Mouse (Mus musculus) forebrain, embryonic 14.5 days (tissue): Measurements from ENCODE around the gene Nt5c3. TPM values are rescaled to one million over a fixed set of nuclear protein-coding genes. Genes with fewer than 3 reads are reported as not detected.

Experiments used
- ATAC-seq: fragments of 200-750 bp; cut with Nextera tagmentation; 2 replicates; pipeline ENCODE4 v1.8.0; 2017; ENCODE audit warnings: mild to moderate bottlenecking, moderate library complexity
- DNase-seq: peaks from one replicate; pipeline ENCODE4 v3.0.0-alpha.2; 2015; ENCODE audit warnings: low spot score
- H3K27ac ChIP-seq: fragments of 300-500 bp; sonication (generic); 2 replicates; pipeline ENCODE4 v1.5.1; 2014; ENCODE audit warnings: low read depth, mild to moderate bottlenecking, control low read depth, low read length, moderate library complexity
- H3K27me3 ChIP-seq: fragments of 300-500 bp; sonication (generic); replicated peaks from 2 replicates; pipeline ENCODE4 v1.6.1; 2014; ENCODE audit warnings: low read length, control low read depth, mixed read lengths; ENCODE audit not compliant: control insufficient read depth, insufficient read depth
- H3K36me3 ChIP-seq: fragments of 300-500 bp; sonication (generic); 2 replicates; pipeline ENCODE4 v1.6.1; 2014; ENCODE audit warnings: low read length, control low read depth; ENCODE audit not compliant: control insufficient read depth, insufficient read depth
- H3K4me1 ChIP-seq: fragments of 300-500 bp; sonication (generic); 2 replicates; pipeline ENCODE4 v1.6.1; 2014; ENCODE audit warnings: antibody characterized with exemption, low read length, control low read depth; ENCODE audit not compliant: control insufficient read depth, insufficient read depth
- H3K4me2 ChIP-seq: fragments of 300-500 bp; sonication (generic); 2 replicates; pipeline ENCODE4 v1.6.1; 2014; ENCODE audit warnings: mild to moderate bottlenecking, control low read depth, low read length
- H3K4me3 ChIP-seq: fragments of 300-500 bp; sonication (generic); 2 replicates; pipeline ENCODE4 v1.5.1; 2014; ENCODE audit warnings: low read depth, low read length, control low read depth
- H3K9ac ChIP-seq: fragments of 300-500 bp; sonication (generic); 2 replicates; pipeline ENCODE4 v1.6.1; 2014; ENCODE audit warnings: mild to moderate bottlenecking, low read length, control low read depth, moderate library complexity
- H3K9me3 ChIP-seq: fragments of 300-500 bp; sonication (generic); replicated peaks from 2 replicates; pipeline ENCODE4 v1.6.1; 2016; ENCODE audit warnings: low read length, control low read depth, mixed read lengths; ENCODE audit not compliant: control insufficient read depth
- WGBS: fragments of 180-500 bp; shearing (Covaris S2); extraction: QIAGEN DNeasy Blood & Tissue Kit; methylation state at CpG from one replicate; pipeline ENCODE4 v1.1.7; 2014; 5-methylcytosine and 5-hydroxymethylcytosine counted together
- polyA plus RNA-seq: library from polyadenylated mRNA; unstranded; fragments of >200 nt; fragmentation: Nextera tagmentation; extraction: Ambion mirVana; gene quantifications from 2 replicates; pipeline ENCODE4 v1.2.1, GENCODE M21; 2014

Gene Nt5c3
- polyA plus RNA-seq, 1 experiment from 2014 or later = 174 TPM

DNA sequence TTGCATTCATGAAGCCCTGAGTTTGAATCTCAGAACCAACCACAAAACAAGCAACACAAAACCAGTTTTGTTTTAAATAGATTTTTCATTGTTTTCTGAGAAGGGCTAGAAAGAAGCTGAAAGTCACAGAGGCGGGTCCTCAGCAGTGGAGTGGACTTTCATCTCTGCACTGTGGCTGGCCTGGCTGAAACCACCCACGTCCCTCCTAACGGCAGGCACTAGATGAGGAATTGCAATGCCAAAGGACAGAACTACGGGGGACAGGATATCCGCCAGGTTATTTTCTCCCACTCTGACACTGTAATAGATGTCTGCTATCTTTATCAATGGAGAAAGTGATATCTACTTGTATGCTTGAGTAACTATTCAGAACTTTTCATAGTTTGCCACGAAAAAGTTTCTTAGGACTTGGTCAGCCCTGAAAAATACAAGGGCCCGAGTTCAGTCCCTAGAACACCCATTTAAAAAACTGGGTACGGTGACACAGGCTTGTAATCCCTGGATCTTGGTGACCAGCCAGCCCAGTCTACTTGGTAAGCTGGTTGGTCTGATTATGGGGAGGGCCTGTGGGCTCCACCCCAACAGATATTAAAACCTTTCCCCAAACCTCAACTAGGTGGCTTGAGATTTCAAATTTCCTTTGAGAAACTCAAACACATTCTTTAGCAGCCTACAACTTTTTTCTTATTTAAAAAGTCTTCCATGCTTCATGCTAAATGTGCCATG is 17.4 kb downstream of the Nt5c3 start:
- Histone ChIP-seq H3K4me1 (peaks cover 11% of the 10 kb centered on the region; the same call in 1 of the 2 replicates), H3K4me3 (no peak overlapping the region), H3K9ac (no peak overlapping the region), H3K9me3 (no peaks in the 10 kb centered on the region), H3K36me3 (no peaks in the 10 kb centered on the region), H3K27me3 (no peaks in the 10 kb centered on the region), H3K4me2 (no peak overlapping the region), H3K27ac (no peak overlapping the region)
- DNase-seq (no peak), ATAC-seq (no peak)
- WGBS = 87% methylated on average over 8 of the region's 8 CpGs

DNA sequence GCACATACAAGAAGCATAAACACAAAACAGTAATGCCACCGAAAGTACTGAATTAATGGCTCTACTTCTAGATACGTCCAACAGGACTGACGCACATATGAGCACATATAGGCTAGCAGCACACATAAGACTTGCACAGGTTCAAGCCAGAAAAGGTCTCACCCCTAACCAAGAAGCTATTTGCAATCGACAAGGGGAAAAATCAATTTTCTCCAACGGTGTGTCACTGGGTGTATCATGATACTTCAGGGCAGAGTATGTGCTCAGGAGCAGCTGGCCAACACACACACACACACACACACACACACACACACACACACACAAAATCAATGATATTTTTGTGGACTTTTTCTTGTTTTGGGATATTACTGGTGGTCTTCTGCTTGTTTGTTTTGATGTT is 18.2 kb downstream of the Nt5c3 start:
- no peak for ATAC-seq
- Histone ChIP-seq H3K36me3 (no peaks in the 10 kb centered on the region), H3K4me3 (no peak overlapping the region), H3K9ac (no peak overlapping the region), H3K27me3 (no peaks in the 10 kb centered on the region), H3K4me2 (no peak overlapping the region), H3K27ac (no peak overlapping the region), H3K4me1 (peaks cover 11% of the 10 kb centered on the region; the same call in 1 of the 2 replicates), H3K9me3 (no peaks in the 10 kb centered on the region)
- 88% methylated on average over 5 of the region's 5 CpGs for WGBS
- no peak for DNase-seq

DNA sequence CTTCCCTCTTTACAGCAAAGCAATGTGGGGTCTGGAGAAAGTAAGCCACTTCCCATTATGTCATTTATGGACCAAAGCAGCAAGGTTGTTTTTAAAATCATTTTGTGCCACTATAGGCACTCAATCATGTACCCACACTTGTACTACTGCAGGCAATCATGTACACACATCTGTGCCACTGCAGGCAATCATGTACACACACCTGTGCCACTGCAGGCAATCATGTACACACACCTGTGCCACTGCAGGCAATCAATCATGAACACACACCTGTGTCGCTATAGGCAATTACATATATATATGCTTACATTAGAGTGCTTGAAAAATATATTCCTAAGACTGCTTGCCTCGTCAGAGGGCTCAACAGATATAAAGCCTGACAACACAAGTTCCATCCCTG is 18.8 kb downstream of the Nt5c3 start:
- Histone ChIP-seq H3K9ac (no peak overlapping the region), H3K9me3 (no peaks in the 10 kb centered on the region), H3K27ac (no peak overlapping the region), H3K4me2 (no peak overlapping the region), H3K4me3 (no peak overlapping the region), H3K27me3 (no peaks in the 10 kb centered on the region), H3K36me3 (no peaks in the 10 kb centered on the region), H3K4me1 (peaks cover 11% of the 10 kb centered on the region; the same call in 1 of the 2 replicates)
- 84% methylated on average over 2 of the region's 2 CpGs for WGBS
- ATAC-seq (no peak), DNase-seq (no peak)

DNA sequence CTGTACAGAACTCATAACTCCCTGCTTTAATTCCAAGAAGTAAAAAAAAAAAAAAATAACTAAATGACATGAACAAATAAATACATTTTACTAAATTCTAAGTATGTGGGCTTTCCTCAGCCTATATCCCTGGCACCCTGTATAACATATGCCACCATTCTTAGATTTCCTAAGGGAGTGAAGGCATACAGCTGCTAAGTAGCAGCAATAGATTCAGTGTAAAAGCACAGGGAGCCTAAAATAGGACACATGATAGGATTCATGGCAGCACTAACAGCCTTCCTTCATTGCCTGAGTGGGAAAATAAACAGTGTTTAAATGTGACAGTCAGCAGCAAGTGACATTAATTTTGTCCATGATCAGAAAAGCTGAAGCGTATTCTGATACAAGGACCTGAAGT is 19.4 kb downstream of the Nt5c3 start:
- WGBS = 86% methylated on average over 1 of the region's 1 CpGs
- H3K4me3 ChIP-seq = no peak overlapping the region
- H3K4me1 ChIP-seq = peaks cover 11% of the 10 kb centered on the region; the same call in 1 of the 2 replicates
- no peak overlapping the region for H3K27ac ChIP-seq
- H3K36me3 ChIP-seq = no peaks in the 10 kb centered on the region
- no peak overlapping the region for H3K9ac ChIP-seq
- H3K9me3 ChIP-seq = no peaks in the 10 kb centered on the region
- ATAC-seq (no peak; the same call in 1 of the 2 replicates), DNase-seq (peak; percentile 16)
- no peaks in the 10 kb centered on the region for H3K27me3 ChIP-seq
- no peak overlapping the region for H3K4me2 ChIP-seq

DNA sequence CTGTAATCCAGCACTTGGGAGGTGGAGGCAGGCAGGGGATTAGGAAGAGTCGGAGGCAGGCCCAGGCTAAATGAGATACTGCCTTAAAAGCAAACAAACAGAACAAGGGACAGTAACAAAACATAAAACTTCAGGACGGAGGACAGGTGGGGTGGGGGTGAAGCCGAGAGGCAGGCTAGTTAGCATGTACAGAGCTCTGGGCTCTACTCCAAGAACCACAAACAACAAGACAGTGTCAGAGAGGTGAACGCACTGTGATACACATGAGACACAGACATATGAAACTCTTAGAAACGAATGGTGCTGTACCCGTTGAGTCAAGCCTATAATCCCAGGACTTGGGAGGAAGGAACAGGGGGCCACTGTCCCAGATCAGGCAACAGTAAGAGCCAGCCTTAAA is 19.9 kb downstream of the Nt5c3 start:
- no peaks in the 10 kb centered on the region for H3K9me3 ChIP-seq
- H3K36me3 ChIP-seq = no peaks in the 10 kb centered on the region
- H3K27ac ChIP-seq = no peak overlapping the region
- H3K27me3 ChIP-seq = no peaks in the 10 kb centered on the region
- peaks cover 11% of the 10 kb centered on the region; the same call in 1 of the 2 replicates for H3K4me1 ChIP-seq
- H3K4me3 ChIP-seq = no peak overlapping the region
- DNase-seq = no peak
- WGBS = 33% methylated on average over 6 of the region's 6 CpGs
- no peak overlapping the region for H3K4me2 ChIP-seq
- H3K9ac ChIP-seq = no peak overlapping the region
- ATAC-seq = peak; percentile 25; the same call in 1 of the 2 replicates

DNA sequence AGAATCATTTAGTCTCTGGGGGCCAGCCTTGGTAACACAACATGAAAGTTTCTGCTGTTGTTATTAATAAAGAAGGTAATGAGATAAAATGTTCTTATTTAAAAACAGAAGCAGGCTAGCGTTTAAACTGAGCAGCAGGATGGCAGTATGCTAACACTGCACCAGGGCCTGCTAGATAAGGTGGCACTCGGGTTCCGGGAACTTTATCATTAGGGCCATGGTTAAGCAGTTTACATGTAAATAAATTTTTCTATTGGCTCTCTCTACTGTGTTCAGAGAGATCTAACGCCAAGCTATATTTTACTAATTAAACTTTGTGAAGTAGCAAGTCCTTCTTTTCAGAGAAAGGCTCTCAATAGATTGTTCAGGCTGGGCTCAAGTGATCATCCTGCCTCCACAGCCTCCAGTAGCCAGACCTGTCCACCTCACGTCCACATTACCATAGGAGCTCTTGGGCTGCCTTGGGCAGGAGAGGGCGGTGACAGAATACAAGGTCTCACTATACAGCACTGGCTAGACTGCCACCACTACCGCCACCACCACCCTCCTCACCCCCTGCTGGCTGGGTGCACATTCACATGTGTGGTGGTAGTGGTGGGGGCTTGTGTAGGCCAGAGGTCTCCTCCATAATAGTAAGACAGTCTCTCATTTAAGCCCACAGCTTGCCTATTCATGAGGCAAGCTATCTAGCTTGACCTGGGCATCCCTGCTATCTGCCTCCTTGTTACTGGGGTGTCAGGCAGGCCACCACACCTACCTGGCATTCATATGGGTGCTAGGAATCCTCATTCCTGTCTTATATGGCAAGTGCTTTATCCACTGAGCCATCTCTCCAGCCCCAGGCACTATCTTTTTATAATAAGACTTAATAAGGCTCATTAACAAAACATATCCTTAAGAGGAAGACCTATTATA is 20.9 kb downstream of the Nt5c3 start:
- DNase-seq (no peak), ATAC-seq (no peak)

DNA sequence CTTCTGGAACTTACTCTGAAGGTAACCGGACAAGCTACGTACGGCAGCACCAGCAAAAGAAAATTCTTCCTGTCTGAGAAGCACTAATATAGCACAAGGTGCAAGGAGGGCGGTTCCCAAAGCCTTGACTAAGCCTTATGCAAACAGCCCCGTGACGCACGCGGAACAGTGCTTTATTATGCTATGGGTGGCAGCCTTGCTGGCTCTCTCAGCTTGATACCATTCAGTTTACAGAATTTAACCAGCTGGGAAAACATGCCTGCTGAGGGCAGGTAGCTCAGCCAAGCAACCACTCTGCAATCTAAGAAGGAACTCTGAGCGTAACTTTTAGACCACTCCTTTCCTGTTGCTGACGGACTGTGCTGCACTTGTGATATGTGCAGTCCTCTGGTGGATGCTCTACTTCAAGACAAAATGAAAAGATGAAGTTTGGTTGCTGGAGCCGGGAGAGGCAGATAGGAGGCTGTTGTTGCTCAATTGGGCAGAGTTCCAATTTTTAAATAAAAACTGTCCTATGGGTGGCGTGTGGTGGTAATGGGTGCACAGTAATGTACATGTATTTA is 21.8 kb downstream of the Nt5c3 start:
- Histone ChIP-seq H3K9me3 (no peaks in the 10 kb centered on the region), H3K9ac (no peak overlapping the region), H3K27me3 (no peaks in the 10 kb centered on the region), H3K4me3 (no peak overlapping the region), H3K4me1 (peaks cover 11% of the 10 kb centered on the region; the same call in 1 of the 2 replicates), H3K36me3 (no peaks in the 10 kb centered on the region), H3K27ac (no peak overlapping the region), H3K4me2 (no peak overlapping the region)
- WGBS = 26% methylated on average over 12 of the region's 12 CpGs
- peak; percentile 20 for DNase-seq
- no peak for ATAC-seq

More for the DNA sequence above, 20.9 kb downstream of the Nt5c3 start:
- Histone ChIP-seq H3K9ac (no peak overlapping the region), H3K4me3 (no peak overlapping the region), H3K27me3 (no peaks in the 10 kb centered on the region), H3K36me3 (no peaks in the 10 kb centered on the region), H3K27ac (no peak overlapping the region), H3K4me2 (no peak overlapping the region), H3K9me3 (no peaks in the 10 kb centered on the region), H3K4me1 (peaks cover 11% of the 10 kb centered on the region; the same call in 1 of the 2 replicates)
- WGBS = 76% methylated on average over 7 of the region's 7 CpGs

DNA sequence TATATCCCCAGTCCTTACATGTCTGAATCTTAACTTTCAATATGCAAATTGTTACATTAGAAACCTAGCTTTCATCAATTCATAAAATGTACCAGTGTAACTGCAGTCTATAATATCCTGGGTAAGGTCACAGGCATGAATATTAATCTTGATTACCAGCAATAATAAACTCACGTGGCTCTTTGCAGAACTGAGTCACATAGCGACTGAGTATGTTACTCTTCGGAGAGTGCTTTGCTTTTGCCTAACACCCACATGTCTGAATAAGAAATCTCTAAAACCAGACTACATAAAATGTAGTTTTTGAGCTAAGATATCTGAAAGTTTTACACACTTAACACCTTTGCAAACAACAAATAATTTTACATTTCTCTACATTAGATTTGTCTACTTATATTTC is 22.4 kb downstream of the Nt5c3 start:
- no peaks in the 10 kb centered on the region for H3K9me3 ChIP-seq
- DNase-seq (no peak), ATAC-seq (no peak)
- H3K27me3 ChIP-seq = no peaks in the 10 kb centered on the region
- peaks cover 11% of the 10 kb centered on the region; the same call in 1 of the 2 replicates for H3K4me1 ChIP-seq
- no peak overlapping the region for H3K4me3 ChIP-seq
- WGBS = 73% methylated on average over 3 of the region's 3 CpGs
- no peaks in the 10 kb centered on the region for H3K36me3 ChIP-seq
- no peak overlapping the region for H3K4me2 ChIP-seq
- no peak overlapping the region for H3K9ac ChIP-seq
- H3K27ac ChIP-seq = no peak overlapping the region
